Mouse (Mus musculus): ENCODE data around the gene Taldo1. TPM values are rescaled to one million over a fixed set of nuclear protein-coding genes. Genes with fewer than 3 reads are reported as not detected.
A peak's percentile ranks its signal among the peaks of the same experiment; 100 is the strongest.

Taldo1 gene
- total RNA-seq (2015) (103 and 117 TPM in 2 replicates), total RNA-seq (2017) (508 and 513 TPM in 2 replicates)

GRCm38 (mm10) chr7:141391625-141392551 is at the start of gene Taldo1:
Gene Taldo1 (plus strand): TSS chr7:141392199.
- ATAC-seq (replicated peaks; ENCODE audit: poor library complexity) = peak; percentile 69

GRCm38 (mm10) chr7:141343230-141343629 is 48.8 kb upstream of the Taldo1 start:
- no peak for ATAC-seq (replicated peaks; ENCODE audit: poor library complexity)

- ATAC-seq (replicated peaks; ENCODE audit: poor library complexity) = no peak
Observed at GRCm38 (mm10) chr7:141343696-141344095, 48.3 kb upstream of the Taldo1 start.

- no peak for ATAC-seq (replicated peaks; ENCODE audit: poor library complexity)
Observed at GRCm38 (mm10) chr7:141344787-141345186, 47.2 kb upstream of the Taldo1 start.

- ATAC-seq (replicated peaks; ENCODE audit: poor library complexity) = no peak
Observed at GRCm38 (mm10) chr7:141351061-141351460, 40.9 kb upstream of the Taldo1 start.

- no peak for ATAC-seq (replicated peaks; ENCODE audit: poor library complexity)
Observed at GRCm38 (mm10) chr7:141355051-141355450, 36.9 kb upstream of the Taldo1 start.

GRCm38 (mm10) chr7:141355626-141356326 is 36.2 kb upstream of the Taldo1 start:
- peak; percentile 76 for ATAC-seq (replicated peaks; ENCODE audit: poor library complexity)

GRCm38 (mm10) chr7:141356971-141357370 is 35.0 kb upstream of the Taldo1 start:
- no peak for ATAC-seq (replicated peaks; ENCODE audit: poor library complexity)

- no peak for ATAC-seq (replicated peaks; ENCODE audit: poor library complexity)
Observed at GRCm38 (mm10) chr7:141361510-141361909, 30.5 kb upstream of the Taldo1 start.

GRCm38 (mm10) chr7:141363106-141363751 is 28.8 kb upstream of the Taldo1 start:
- ATAC-seq (replicated peaks; ENCODE audit: poor library complexity) = peak; percentile 83

GRCm38 (mm10) chr7:141363752-141364125 is 28.3 kb upstream of the Taldo1 start:
- peak; percentile 20 for ATAC-seq (replicated peaks; ENCODE audit: poor library complexity)

GRCm38 (mm10) chr7:141364349-141365048 is 27.5 kb upstream of the Taldo1 start:
- peak; percentile 76 for ATAC-seq (replicated peaks; ENCODE audit: poor library complexity)

- ATAC-seq (replicated peaks; ENCODE audit: poor library complexity) = no peak
Observed at GRCm38 (mm10) chr7:141365049-141365445, 27.0 kb upstream of the Taldo1 start.

- no peak for ATAC-seq (replicated peaks; ENCODE audit: poor library complexity)
Observed at GRCm38 (mm10) chr7:141367358-141367757, 24.6 kb upstream of the Taldo1 start.

GRCm38 (mm10) chr7:141369918-141370317 is 22.1 kb upstream of the Taldo1 start:
- peak; percentile 59 for ATAC-seq (replicated peaks; ENCODE audit: poor library complexity)

- peak; percentile 64 for ATAC-seq (replicated peaks; ENCODE audit: poor library complexity)
Observed at GRCm38 (mm10) chr7:141371942-141372595, 19.9 kb upstream of the Taldo1 start.

GRCm38 (mm10) chr7:141373611-141374010 is 18.4 kb upstream of the Taldo1 start:
- no peak for ATAC-seq (replicated peaks; ENCODE audit: poor library complexity)

GRCm38 (mm10) chr7:141374399-141374798 is 17.6 kb upstream of the Taldo1 start:
- peak; percentile 32; the same call in 1 of the 2 replicates for ATAC-seq (replicated peaks; ENCODE audit: poor library complexity)

GRCm38 (mm10) chr7:141379584-141379983 is 12.4 kb upstream of the Taldo1 start:
- ATAC-seq (replicated peaks; ENCODE audit: poor library complexity) = peak; percentile 87

Measured in megakaryocyte progenitor cell, adult 5-6 weeks (primary cell).